Mouse (Mus musculus): ENCODE data around the gene Gm10352. TPM values are rescaled to one million over a fixed set of nuclear protein-coding genes. Genes with fewer than 3 reads are reported as not detected.
"Not testable (repeated sequence)": the region's sequence is repeated elsewhere in the genome, so short reads cannot be mapped to it uniquely, and the experiment has no call there.

Gene Gm10352
- 0.19 TPM in 1 of 2 replicates, not detected in the other for polyA plus RNA-seq (2016; fragmentation: Nextera tagmentation; extraction: Ambion mirVana)

DNA sequence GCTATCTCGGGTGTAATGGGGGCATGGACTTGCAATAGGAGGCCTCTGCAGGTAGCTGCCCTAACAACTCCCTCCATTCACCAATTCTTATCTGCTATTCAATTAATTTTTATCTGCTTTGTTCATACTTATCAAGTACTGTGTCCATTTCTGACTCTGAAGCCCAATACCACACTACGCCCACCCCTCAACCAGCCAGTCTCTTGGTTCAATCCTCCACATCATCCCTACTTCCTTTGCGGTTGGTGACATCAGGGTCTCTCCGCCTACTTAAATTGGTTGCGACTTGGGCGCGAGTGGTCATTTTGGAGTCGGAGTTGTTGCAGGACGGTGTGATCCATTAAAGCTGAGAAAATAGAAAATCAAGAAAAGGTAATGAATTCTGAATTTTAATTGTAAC, at the start of gene Gm10352:
Gene Gm10352, plus strand, starts transcription at position 301 of the 400 bp plus-strand sequence.
- no CpG with 5 or more reads among the region's 9 CpGs for WGBS
- H3K36me3 ChIP-seq; H3K4me1 ChIP-seq (replicated peaks); H3K4me2 ChIP-seq; H3K27me3 ChIP-seq (replicated peaks); H3K9ac ChIP-seq; H3K4me3 ChIP-seq; ATAC-seq (ENCODE audit: insufficient number of reproducible peaks, low FRiP score); H3K9me3 ChIP-seq (replicated peaks); H3K27ac ChIP-seq (ENCODE audit: poor library complexity, severe bottlenecking): not testable (repeated sequence)

DNA sequence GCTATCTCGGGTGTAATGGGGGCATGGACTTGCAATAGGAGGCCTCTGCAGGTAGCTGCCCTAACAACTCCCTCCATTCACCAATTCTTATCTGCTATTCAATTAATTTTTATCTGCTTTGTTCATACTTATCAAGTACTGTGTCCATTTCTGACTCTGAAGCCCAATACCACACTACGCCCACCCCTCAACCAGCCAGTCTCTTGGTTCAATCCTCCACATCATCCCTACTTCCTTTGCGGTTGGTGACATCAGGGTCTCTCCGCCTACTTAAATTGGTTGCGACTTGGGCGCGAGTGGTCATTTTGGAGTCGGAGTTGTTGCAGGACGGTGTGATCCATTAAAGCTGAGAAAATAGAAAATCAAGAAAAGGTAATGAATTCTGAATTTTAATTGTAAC, 31.5 kb downstream of the Gm10352 start, which contains the start of gene Gm29289:
Gene Gm29289, plus strand, starts transcription at position 301 of the 400 bp plus-strand sequence.
- not testable (repeated sequence) for H3K9ac ChIP-seq; H3K4me2 ChIP-seq; H3K36me3 ChIP-seq; H3K27me3 ChIP-seq (replicated peaks); H3K9me3 ChIP-seq (replicated peaks); ATAC-seq (ENCODE audit: insufficient number of reproducible peaks, low FRiP score); H3K4me3 ChIP-seq; H3K4me1 ChIP-seq (replicated peaks); H3K27ac ChIP-seq (ENCODE audit: poor library complexity, severe bottlenecking)
- no CpG with 5 or more reads among the region's 9 CpGs for WGBS

Other genes starting within 250 kb of the Gm10352 start
- gene Sry, start 237.3 kb upstream of the Gm10352 start, polyA plus RNA-seq (2016; fragmentation: Nextera tagmentation; extraction: Ambion mirVana), result not detected in 2 replicates
- not detected in 2 replicates for gene H2al2b, start 180.3 kb upstream of the Gm10352 start, polyA plus RNA-seq (2016; fragmentation: Nextera tagmentation; extraction: Ambion mirVana)
- not detected in 2 replicates for gene Gm4064, start 104.8 kb upstream of the Gm10352 start, polyA plus RNA-seq (2016; fragmentation: Nextera tagmentation; extraction: Ambion mirVana)
- not detected in 2 replicates for gene Rbmy, start 70.3 kb upstream of the Gm10352 start, polyA plus RNA-seq (2016; fragmentation: Nextera tagmentation; extraction: Ambion mirVana)
- not detected in 2 replicates for gene Gm10256, start 70.3 kb upstream of the Gm10352 start, polyA plus RNA-seq (2016; fragmentation: Nextera tagmentation; extraction: Ambion mirVana)
- not detected in 2 replicates for gene Gm29289, start 31.6 kb downstream of the Gm10352 start, polyA plus RNA-seq (2016; fragmentation: Nextera tagmentation; extraction: Ambion mirVana)

All from heart, embryonic 12.5 days (tissue).